Mouse (Mus musculus) G1E (cell line): ENCODE data around the gene Pck1.

Experiments used
- CTCF ChIP-seq: IDR thresholded peaks from 2 replicates; pipeline ENCODE4 v1.5.1; 2012; ENCODE audit warnings: low read depth, low read length, inconsistent platforms, mixed read lengths
- GATA2 ChIP-seq: IDR thresholded peaks from 2 replicates; pipeline ENCODE4 v1.6.1; 2012; ENCODE audit warnings: low read depth, low read length, inconsistent platforms, borderline replicate concordance
- POLR2AphosphoS5 ChIP-seq: IDR thresholded peaks from 2 replicates; pipeline ENCODE4 v1.6.1; 2012; ENCODE audit warnings: low read depth, low read length, inconsistent platforms; ENCODE audit not compliant: insufficient replicate concordance
- TAL1 ChIP-seq: conservative IDR thresholded peaks from 2 replicates; pipeline ENCODE4 v1.6.1; 2012; ENCODE audit warnings: low read depth, low read length, inconsistent platforms, mixed read lengths

GRCm38 (mm10) chr2:173171470-173171869 lies 18.6 kb downstream of the Pck1 start:
- TF ChIP-seq CTCF (no peak), GATA2 (no peak), POLR2AphosphoS5 (no peak), TAL1 (no peak)
